Mouse (Mus musculus) intestine, embryonic 15.5 days (tissue): ENCODE data around the gene Pnma1. TPM values are rescaled to one million over a fixed set of nuclear protein-coding genes. Genes with fewer than 3 reads are reported as not detected.

Experiments
- polyA plus RNA-seq: library from polyadenylated mRNA; unstranded; fragments of >200 nt; fragmentation: Nextera tagmentation; extraction: Ambion mirVana; gene quantifications from 2 replicates; pipeline ENCODE4 v1.2.1, GENCODE M21; 2015

Pnma1 gene
- polyA plus RNA-seq, 1 experiment from 2014 or later, result 0.63 TPM

Other genes with a start within 250 kb of the Pnma1 start
- 34.4 and 35.9 TPM in 2 replicates for gene Numb, start 226.6 kb downstream of the Pnma1 start, polyA plus RNA-seq
- gene Riox1, start 197.9 kb downstream of the Pnma1 start, polyA plus RNA-seq, result 17.5 and 18.3 TPM in 2 replicates
- not detected in 2 replicates for gene Heatr4, start 163.6 kb downstream of the Pnma1 start, polyA plus RNA-seq
- 34.3 and 35.8 TPM in 2 replicates for gene Acot2, start 160.6 kb downstream of the Pnma1 start, polyA plus RNA-seq
- 125 and 142 TPM in 2 replicates for gene Acot1, start 139.0 kb downstream of the Pnma1 start, polyA plus RNA-seq
- gene Acot4, start 110.1 kb downstream of the Pnma1 start, polyA plus RNA-seq, result 8.2 and 8.9 TPM in 2 replicates
- gene Gm49366, start 109.6 kb downstream of the Pnma1 start, polyA plus RNA-seq, result not detected in 2 replicates
- 3.2 and 4.8 TPM in 2 replicates for gene Acot3, start 96.3 kb downstream of the Pnma1 start, polyA plus RNA-seq
- 0.18 TPM in 1 of 2 replicates, not detected in the other for gene Acot5, start 79.2 kb downstream of the Pnma1 start, polyA plus RNA-seq
- 2.0 and 2.1 TPM in 2 replicates for gene Acot6, start 47.8 kb downstream of the Pnma1 start, polyA plus RNA-seq
- 3.9 TPM in 2 replicates for gene Dnal1, start 34.1 kb downstream of the Pnma1 start, polyA plus RNA-seq
- gene Elmsan1, start 70.4 kb upstream of the Pnma1 start, polyA plus RNA-seq, result 7.2 and 7.7 TPM in 2 replicates
- 41.7 and 45.2 TPM in 2 replicates for gene Ptgr2, start 136.7 kb upstream of the Pnma1 start, polyA plus RNA-seq
- 54.7 and 61.6 TPM in 2 replicates for gene Zfp410, start 168.4 kb upstream of the Pnma1 start, polyA plus RNA-seq
- 47.5 and 53.8 TPM in 2 replicates for gene Coq6, start 213.2 kb upstream of the Pnma1 start, polyA plus RNA-seq
- 2.4 and 2.6 TPM in 2 replicates for gene Fam161b, start 213.3 kb upstream of the Pnma1 start, polyA plus RNA-seq